ENCODE assay signal across 25 mouse cellular contexts in the genomic region with DNA sequence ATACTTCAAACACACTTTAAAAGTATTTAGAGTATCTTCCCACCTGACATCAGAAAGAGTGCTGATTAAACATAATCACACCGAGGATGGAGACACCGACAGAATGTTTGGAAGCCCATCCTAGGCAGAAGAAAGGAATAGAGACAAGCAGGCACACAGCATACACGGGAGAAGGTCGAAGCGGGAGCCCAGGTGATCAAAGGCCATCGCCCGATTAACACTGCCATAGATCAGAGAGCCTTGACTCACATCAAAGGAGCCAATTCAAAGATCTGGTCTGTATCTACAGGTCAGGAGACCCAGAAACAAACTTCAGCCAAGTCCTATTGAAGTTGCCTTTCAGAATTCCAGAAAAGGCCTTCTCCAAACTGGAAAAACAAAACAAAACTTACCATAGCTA.
"Had no signal": no experiment of that assay in that cellular context is flagged by ENCODE, and none has a peak within 500 bp of the region (broad histone marks: within the 10 kb centered on the region; RNA-seq: fewer than 3 reads in every experiment).

No protein-coding gene starts in this region.

- H3K27ac ChIP-seq: heart, adult 2 months; heart, embryonic 13.5 days; heart, embryonic 15.5 days; hindbrain, embryonic 13.5 days; hindbrain, embryonic 15.5 days; hindbrain, postnatal 0 days; kidney, embryonic 15.5 days; kidney, postnatal 0 days; limb, embryonic 13.5 days; limb, embryonic 15.5 days; liver, embryonic 12.5 days; liver, embryonic 14.5 days had no signal

- H3K9ac ChIP-seq: heart, embryonic 13.5 days; heart, embryonic 15.5 days; hindbrain, embryonic 13.5 days; hindbrain, embryonic 15.5 days; kidney, embryonic 15.5 days; limb, embryonic 13.5 days; limb, embryonic 15.5 days; liver, embryonic 12.5 days; liver, embryonic 14.5 days had no signal

- H3K9me3 ChIP-seq: heart, embryonic 13.5 days; heart, embryonic 15.5 days; hindbrain, embryonic 13.5 days; hindbrain, embryonic 15.5 days; kidney, embryonic 15.5 days; limb, embryonic 13.5 days; limb, embryonic 15.5 days; liver, embryonic 12.5 days had no signal

- H3K4me2 ChIP-seq: heart, embryonic 11.5 days; heart, embryonic 13.5 days; heart, embryonic 15.5 days; hindbrain, embryonic 13.5 days; hindbrain, embryonic 15.5 days; kidney, embryonic 15.5 days; limb, embryonic 13.5 days; limb, embryonic 15.5 days; liver, embryonic 12.5 days had no signal

- H3K4me3 ChIP-seq: heart, adult 2 months; heart, embryonic 13.5 days; heart, embryonic 15.5 days; hindbrain, embryonic 13.5 days; hindbrain, embryonic 15.5 days; kidney, embryonic 15.5 days; limb, embryonic 13.5 days; limb, embryonic 15.5 days; liver, embryonic 12.5 days had no signal

- H3K27me3 ChIP-seq: heart, embryonic 13.5 days; heart, embryonic 15.5 days; hindbrain, embryonic 13.5 days; hindbrain, embryonic 15.5 days; kidney, embryonic 15.5 days; limb, embryonic 13.5 days; limb, embryonic 15.5 days; liver, embryonic 12.5 days had no signal

- ATAC-seq: hindbrain, postnatal 0 days; intestine, embryonic 16.5 days; liver, embryonic 12.5 days had no signal

- DNase-seq: gastrocnemius, postnatal 14 days; gastrocnemius, postnatal 36 days; heart, adult 11 months; heart, adult 2 months; heart, postnatal 14 days; heart, postnatal 36 days; kidney, adult 11 months; kidney, adult 2 months; kidney, adult 9 months; kidney, postnatal 14 days; kidney, postnatal 36 days; left cerebral cortex, postnatal 4 days had no signal

- H3K36me3 ChIP-seq: heart, embryonic 13.5 days; heart, embryonic 15.5 days; kidney, embryonic 15.5 days; liver, embryonic 12.5 days had no signal
